Mouse (Mus musculus) CD4-positive naive resting alpha-beta T cell, adult 57 days (primary cell): ENCODE measurements around the gene Frs3. TPM values are rescaled to one million over a fixed set of nuclear protein-coding genes. Genes with fewer than 3 reads are reported as not detected.

Experiments used
- total RNA-seq: library from RNA; stranded (reverse); gene quantifications from one replicate; pipeline ENCODE4 v1.2.4, GENCODE M21; 2023

Frs3 gene
- 1.7 TPM for total RNA-seq

GRCm38 (mm10) chr17:47688608-47689575 lies at the start of gene Frs3:
Gene Frs3 (plus strand): TSS chr17:47689030.

GRCm38 (mm10) chr17:47688344-47688607 lies 554 bp upstream of the Frs3 start, which contains the start of gene Tomm6:
Gene Tomm6 (minus strand): TSS chr17:47688386.

GRCm38 (mm10) chr17:47694442-47694502 lies 5.4 kb downstream of the Frs3 start, which contains the start of gene Gm21981:
Gene Gm21981 (minus strand): TSS chr17:47694455.

GRCm38 (mm10) chr17:47694503-47695336 lies 5.9 kb downstream of the Frs3 start, which contains the start of gene Prickle4:
Gene Prickle4 (minus strand): TSS chr17:47694736.

GRCm38 (mm10) chr17:47726566-47726965 lies 37.7 kb downstream of the Frs3 start, which contains the start of gene Pgc:
Gene Pgc (plus strand): TSS chr17:47726842.

GRCm38 (mm10) chr17:47736856-47737255 lies 48.0 kb downstream of the Frs3 start, which contains the start of gene Tfeb:
Gene Tfeb (plus strand): TSS chr17:47737030.

Other genes starting within 250 kb of the Frs3 start
- gene Taf8, start 186.7 kb upstream of the Frs3 start, total RNA-seq = 67.6 TPM
- 521 TPM for gene Ccnd3, start 184.0 kb upstream of the Frs3 start, total RNA-seq
- 16.6 TPM for gene Bysl, start 77.5 kb upstream of the Frs3 start, total RNA-seq
- 64.3 TPM for gene Med20, start 77.4 kb upstream of the Frs3 start, total RNA-seq
- gene Gm20517, start 77.4 kb upstream of the Frs3 start, total RNA-seq = 3.2 TPM
- 6.3 TPM for gene Usp49, start 58.3 kb upstream of the Frs3 start, total RNA-seq
- gene Tomm6, start 644 bp upstream of the Frs3 start, total RNA-seq = 129 TPM
- gene Gm21981, start 5.4 kb downstream of the Frs3 start, total RNA-seq = 0.33 TPM
- not detected for gene Prickle4, start 5.7 kb downstream of the Frs3 start, total RNA-seq
- gene Pgc, start 37.8 kb downstream of the Frs3 start, total RNA-seq = not detected
- 36.4 TPM for gene Tfeb, start 48.0 kb downstream of the Frs3 start, total RNA-seq
- not detected for gene Mdfi, start 145.7 kb downstream of the Frs3 start, total RNA-seq
- 81.1 TPM for gene Foxp4, start 235.6 kb downstream of the Frs3 start, total RNA-seq